Mouse (Mus musculus) heart, postnatal 36 days (tissue): Measurements from ENCODE around the gene Lamp1. TPM values are rescaled to one million over a fixed set of nuclear protein-coding genes. Genes with fewer than 3 reads are reported as not detected.

Experiments used
- microRNA-seq, 2 experiments: library from miRNA; unstranded; fragments of <30 nt; microRNA quantifications; one replicate each; pipeline ENCODE4 v1.2.0; 2021; ENCODE audit warnings: borderline number of aligned reads in 2 of 2
- total RNA-seq, 2 experiments: library from RNA; stranded (reverse); gene quantifications; 2 replicates each; pipeline ENCODE4 v1.2.3; 2021

Lamp1 gene
- total RNA-seq, 2 experiments from 2014 or later = 403 to 406 TPM

Small RNAs within 50 kb of the gene (microRNA-seq; reads per million reads assigned to microRNA genes)
- 45.1 to 66.5 reads per million in 2 experiments for gene Mir1968
- gene Mir7065 = 0 to 0.67 reads per million in 2 experiments

Other genes starting within 250 kb of the Lamp1 start
- gene F7, start 133.1 kb upstream of the Lamp1 start, total RNA-seq = under 1 TPM; 0.19 to 0.35 TPM
- under 1 TPM; 0.46 to 0.58 TPM for gene F10, start 121.9 kb upstream of the Lamp1 start, total RNA-seq
- not detected for gene Proz, start 98.2 kb upstream of the Lamp1 start, total RNA-seq
- 10 to 100 TPM in 1 of 2 experiments, 1 to 10 TPM in 1; 7.5 to 11.0 TPM for gene Pcid2, start 53.7 kb upstream of the Lamp1 start, total RNA-seq
- gene Cul4a, start 53.5 kb upstream of the Lamp1 start, total RNA-seq = 10 to 100 TPM; 77.2 to 81.4 TPM
- gene Grtp1, start 41.5 kb downstream of the Lamp1 start, total RNA-seq = 1 to 10 TPM; 4.8 to 4.9 TPM
- 100 to 1,000 TPM; 573 to 582 TPM for gene Adprhl1, start 95.0 kb downstream of the Lamp1 start, total RNA-seq
- 10 to 100 TPM; 49.1 to 58.1 TPM for gene Dcun1d2, start 129.0 kb downstream of the Lamp1 start, total RNA-seq
- gene Tmco3, start 129.0 kb downstream of the Lamp1 start, total RNA-seq = 10 to 100 TPM; 29.4 to 29.7 TPM
- 10 to 100 TPM; 32.3 to 35.0 TPM for gene Tfdp1, start 179.6 kb downstream of the Lamp1 start, total RNA-seq
- gene Atp4b, start 237.7 kb downstream of the Lamp1 start, total RNA-seq = not detected
- gene Grk1, start 245.9 kb downstream of the Lamp1 start, total RNA-seq = not detected